Mouse (Mus musculus) heart, adult 2 months (tissue): ENCODE measurements around the gene C8b.

Experiments used
- CTCF ChIP-seq: fragments of 200-600 bp; IDR thresholded peaks from 2 replicates; pipeline ENCODE4 v1.8.1; 2022; ENCODE audit warnings: antibody characterized with exemption, mild to moderate bottlenecking, moderate library complexity
- EP300 ChIP-seq: fragments of 200-500 bp; IDR thresholded peaks from 2 replicates; pipeline ENCODE4 v1.6.1; 2011; ENCODE audit warnings: low read depth, low read length, control low read depth; ENCODE audit not compliant: insufficient read depth
- POLR2A ChIP-seq: fragments of 200-500 bp; IDR thresholded peaks from 2 replicates; pipeline ENCODE4 v1.6.1; 2011; ENCODE audit warnings: mild to moderate bottlenecking, low read depth, low read length, control low read depth; ENCODE audit not compliant: insufficient read depth

DNA sequence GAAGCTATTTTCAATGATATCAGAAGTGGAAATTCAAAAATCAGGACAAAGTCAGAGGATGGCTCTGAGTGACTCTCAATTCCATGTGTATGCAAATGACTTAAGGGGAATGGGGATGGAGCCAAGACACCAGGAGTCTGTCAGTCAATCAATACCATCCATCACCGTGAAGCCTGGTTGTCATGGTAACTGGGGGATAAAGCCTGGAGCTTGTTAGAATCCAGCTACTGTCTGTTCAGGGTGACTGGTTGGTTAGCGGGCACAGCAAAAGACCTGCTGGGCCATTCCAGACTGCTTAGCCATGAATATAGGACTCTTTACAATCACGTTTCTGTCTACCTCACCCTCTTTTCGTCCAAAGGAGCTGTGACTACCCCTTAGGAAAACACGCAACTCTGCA is 69.0 kb downstream of the C8b start:
- TF ChIP-seq POLR2A (no peak), CTCF (no peak), EP300 (no peak)
